Mouse (Mus musculus): ENCODE measurements around the gene Pbld2. TPM values are rescaled to one million over a fixed set of nuclear protein-coding genes. Genes with fewer than 3 reads are reported as not detected.

The Pbld2 gene
- polyA plus RNA-seq, 1 experiment, result 1.0 TPM

GRCm38 (mm10) chr10:63086304-63086703, 62.2 kb downstream of the Pbld2 start:
- Histone ChIP-seq H3K27me3 (ENCODE audit: control insufficient read depth, insufficient read depth, insufficient read length) (peaks cover 9% of the 10 kb centered on the region), H3K79me2 (ENCODE audit: control insufficient read depth, insufficient read depth) (no peaks in the 10 kb centered on the region), H3K4me3 (no peak overlapping the region), H3ac (ENCODE audit: control insufficient read depth, insufficient read length) (no peak overlapping the region), H3K4me2 (ENCODE audit: low read depth) (no peak overlapping the region), H3K36me3 (ENCODE audit: control insufficient read depth, insufficient read depth) (no peaks in the 10 kb centered on the region)
- TF ChIP-seq USF1 (IDR thresholded peaks at IDR 0.05; ENCODE audit: low read depth) (no peak), REST (IDR thresholded peaks at IDR 0.05; ENCODE audit: insufficient read depth, insufficient read length) (no peak), E2F4 (IDR thresholded peaks at IDR 0.05; ENCODE audit: insufficient read depth) (no peak), POLR2A (IDR thresholded peaks at IDR 0.05; ENCODE audit: insufficient read length, low read depth) (no peak), POLR2AphosphoS2 (IDR thresholded peaks at IDR 0.05; ENCODE audit: insufficient read length, low read depth) (no peak), MYOD1 (IDR thresholded peaks at IDR 0.05; ENCODE audit: control insufficient read depth in 1 of 3, insufficient read length in 2 of 3, low read depth in 2 of 3) (no peak), TCF12 (IDR thresholded peaks at IDR 0.05; ENCODE audit: insufficient read depth, poor library complexity, severe bottlenecking) (no peak)

GRCm38 (mm10) chr10:63089103-63089757, 65.1 kb downstream of the Pbld2 start:
- H3K36me3 ChIP-seq (ENCODE audit: control insufficient read depth, insufficient read depth), result no peaks in the 10 kb centered on the region
- no peak overlapping the region for H3ac ChIP-seq (ENCODE audit: control insufficient read depth, insufficient read length)
- no peaks in the 10 kb centered on the region for H3K79me2 ChIP-seq (ENCODE audit: control insufficient read depth, insufficient read depth)
- peaks cover 16% of the 10 kb centered on the region for H3K27me3 ChIP-seq (ENCODE audit: control insufficient read depth, insufficient read depth, insufficient read length)
- H3K4me3 ChIP-seq, result no peak overlapping the region
- no peak overlapping the region for H3K4me2 ChIP-seq (ENCODE audit: low read depth)
- TF ChIP-seq MAX (IDR thresholded peaks at IDR 0.05; ENCODE audit: low read depth) (no peak), POLR2A (IDR thresholded peaks at IDR 0.05; ENCODE audit: insufficient read length, low read depth) (no peak), POLR2AphosphoS2 (IDR thresholded peaks at IDR 0.05; ENCODE audit: insufficient read length, low read depth) (no peak), TCF3 (IDR thresholded peaks at IDR 0.05; ENCODE audit: insufficient read length, low read depth) (no peak), MYOG (IDR thresholded peaks at IDR 0.05; ENCODE audit: control insufficient read depth in 1 of 3, insufficient read depth in 1 of 3, insufficient read length in 2 of 3, low read depth in 2 of 3) (no peak), REST (IDR thresholded peaks at IDR 0.05; ENCODE audit: insufficient read depth, insufficient read length) (no peak), SRF (IDR thresholded peaks at IDR 0.05; ENCODE audit: control insufficient read depth, insufficient read length, low read depth) (no peak), CEBPB (IDR thresholded peaks at IDR 0.05; ENCODE audit: insufficient read depth, poor library complexity, severe bottlenecking) (no peak), MYOD1 (IDR thresholded peaks at IDR 0.05; ENCODE audit: control insufficient read depth in 1 of 3, insufficient read length in 2 of 3, low read depth in 2 of 3) (no peak), E2F4 (IDR thresholded peaks at IDR 0.05; ENCODE audit: insufficient read depth) (no peak), USF1 (IDR thresholded peaks at IDR 0.05; ENCODE audit: low read depth) (no peak), TCF12 (IDR thresholded peaks at IDR 0.05; ENCODE audit: insufficient read depth, poor library complexity, severe bottlenecking) (no peak)

- Histone ChIP-seq H3K27me3 (ENCODE audit: control insufficient read depth, insufficient read depth, insufficient read length) (peaks cover 16% of the 10 kb centered on the region), H3K4me3 (no peak overlapping the region), H3ac (ENCODE audit: control insufficient read depth, insufficient read length) (no peak overlapping the region), H3K36me3 (ENCODE audit: control insufficient read depth, insufficient read depth) (no peaks in the 10 kb centered on the region), H3K79me2 (ENCODE audit: control insufficient read depth, insufficient read depth) (no peaks in the 10 kb centered on the region), H3K4me2 (ENCODE audit: low read depth) (no peak overlapping the region)
- TF ChIP-seq MYOG (IDR thresholded peaks at IDR 0.05; ENCODE audit: control insufficient read depth in 1 of 3, insufficient read depth in 1 of 3, insufficient read length in 2 of 3, low read depth in 2 of 3) (no peak), MYOD1 (IDR thresholded peaks at IDR 0.05; ENCODE audit: control insufficient read depth in 1 of 3, insufficient read length in 2 of 3, low read depth in 2 of 3) (no peak), CEBPB (IDR thresholded peaks at IDR 0.05; ENCODE audit: insufficient read depth, poor library complexity, severe bottlenecking) (no peak), SRF (IDR thresholded peaks at IDR 0.05; ENCODE audit: control insufficient read depth, insufficient read length, low read depth) (no peak), POLR2A (IDR thresholded peaks at IDR 0.05; ENCODE audit: insufficient read length, low read depth) (no peak), TCF3 (IDR thresholded peaks at IDR 0.05; ENCODE audit: insufficient read length, low read depth) (no peak), POLR2AphosphoS2 (IDR thresholded peaks at IDR 0.05; ENCODE audit: insufficient read length, low read depth) (no peak), USF1 (IDR thresholded peaks at IDR 0.05; ENCODE audit: low read depth) (no peak), MAX (IDR thresholded peaks at IDR 0.05; ENCODE audit: low read depth) (no peak), TCF12 (IDR thresholded peaks at IDR 0.05; ENCODE audit: insufficient read depth, poor library complexity, severe bottlenecking) (no peak), E2F4 (IDR thresholded peaks at IDR 0.05; ENCODE audit: insufficient read depth) (no peak)
Observed at GRCm38 (mm10) chr10:63089758-63090571, 65.8 kb downstream of the Pbld2 start.

GRCm38 (mm10) chr10:63091915-63092314, 67.8 kb downstream of the Pbld2 start:
- Histone ChIP-seq H3K4me3 (no peak overlapping the region), H3K36me3 (ENCODE audit: control insufficient read depth, insufficient read depth) (no peaks in the 10 kb centered on the region), H3K27me3 (ENCODE audit: control insufficient read depth, insufficient read depth, insufficient read length) (peaks cover 16% of the 10 kb centered on the region), H3ac (ENCODE audit: control insufficient read depth, insufficient read length) (no peak overlapping the region), H3K79me2 (ENCODE audit: control insufficient read depth, insufficient read depth) (no peaks in the 10 kb centered on the region), H3K4me2 (ENCODE audit: low read depth) (no peak overlapping the region)
- no peak for TF ChIP-seq SRF (IDR thresholded peaks at IDR 0.05; ENCODE audit: control insufficient read depth, insufficient read length, low read depth)
- no peak for TF ChIP-seq MYOD1 (IDR thresholded peaks at IDR 0.05; ENCODE audit: control insufficient read depth in 1 of 3, insufficient read length in 2 of 3, low read depth in 2 of 3)
- TF ChIP-seq MAX (IDR thresholded peaks at IDR 0.05; ENCODE audit: low read depth), result no peak
- no peak for TF ChIP-seq TCF3 (IDR thresholded peaks at IDR 0.05; ENCODE audit: insufficient read length, low read depth)
- no peak for TF ChIP-seq POLR2A (IDR thresholded peaks at IDR 0.05; ENCODE audit: insufficient read length, low read depth)
- no peak for TF ChIP-seq E2F4 (IDR thresholded peaks at IDR 0.05; ENCODE audit: insufficient read depth)
- TF ChIP-seq POLR2AphosphoS2 (IDR thresholded peaks at IDR 0.05; ENCODE audit: insufficient read length, low read depth), result no peak
- no peak for TF ChIP-seq MYOG (IDR thresholded peaks at IDR 0.05; ENCODE audit: control insufficient read depth in 1 of 3, insufficient read depth in 1 of 3, insufficient read length in 2 of 3, low read depth in 2 of 3)
- no peak for TF ChIP-seq CEBPB (IDR thresholded peaks at IDR 0.05; ENCODE audit: insufficient read depth, poor library complexity, severe bottlenecking)
- TF ChIP-seq USF1 (IDR thresholded peaks at IDR 0.05; ENCODE audit: low read depth), result no peak
- TF ChIP-seq TCF12 (IDR thresholded peaks at IDR 0.05; ENCODE audit: insufficient read depth, poor library complexity, severe bottlenecking), result no peak
- TF ChIP-seq REST (IDR thresholded peaks at IDR 0.05; ENCODE audit: insufficient read depth, insufficient read length), result no peak

Measured in myocyte (in vitro differentiated cells).